Mouse (Mus musculus): ENCODE data around the gene Mphosph9.

GRCm38 (mm10) chr5:124366721-124367120 lies 38.9 kb upstream of the Mphosph9 start:
- no peak for TF ChIP-seq CTCF (IDR thresholded peaks at IDR 0.05; ENCODE audit: extremely low read depth, insufficient read depth, insufficient read length, insufficient replicate concordance)
- no peak for TF ChIP-seq POLR2A (IDR thresholded peaks at IDR 0.05; ENCODE audit: low read depth, low read length)

Measured in spleen, adult 2 months (tissue).